Mouse (Mus musculus) right cerebral cortex, postnatal 36 days (tissue): ENCODE results near the gene 4930523C07Rik.
A peak's percentile ranks its signal among the peaks of the same experiment; 100 is the strongest.

ENCODE experiments used
- DNase-seq, 2 experiments: peaks; one replicate each; pipeline ENCODE4 v3.0.0; 2022; ENCODE audit warnings: low spot score in 2 of 2, mixed read lengths in 1 of 2

The 4930523C07Rik gene

DNA sequence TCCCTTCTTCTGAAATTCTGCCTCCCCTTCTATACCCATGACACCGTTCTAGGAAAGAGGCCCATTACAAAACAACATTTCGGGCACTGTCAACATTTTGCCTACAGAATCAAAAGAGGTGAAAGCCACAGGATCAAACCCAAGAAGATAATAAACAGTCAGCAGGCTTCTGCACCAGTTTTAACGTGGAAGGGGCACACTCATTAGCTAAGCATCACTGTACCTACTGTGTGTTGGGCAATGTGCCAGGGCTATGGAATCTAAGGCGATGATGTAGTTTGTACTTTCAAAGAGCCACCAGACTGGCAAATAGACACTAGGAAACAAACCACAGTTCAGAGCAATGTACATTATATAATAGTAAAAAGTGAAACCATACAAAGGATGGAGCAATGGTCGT, 1.8 kb downstream of the 4930523C07Rik start:
- no peak for DNase-seq

DNA sequence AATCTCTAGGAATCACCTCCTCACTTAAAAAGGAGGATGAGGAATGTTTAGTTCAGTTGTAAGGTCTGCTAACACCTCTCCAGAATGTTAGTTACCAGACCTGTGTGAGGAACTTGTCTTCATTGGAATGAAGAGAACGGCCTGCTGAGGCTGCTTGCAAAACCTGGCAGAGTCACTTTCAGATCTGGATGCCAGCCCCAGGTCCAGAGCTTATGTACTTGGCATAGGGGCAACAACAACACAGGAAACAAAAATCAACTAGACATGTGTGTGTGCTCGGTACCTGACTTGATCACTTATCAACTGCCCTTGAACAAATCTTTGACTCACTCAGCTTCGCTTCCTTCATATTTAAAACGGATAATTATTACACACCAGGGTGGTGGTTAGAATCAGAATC, 2.6 kb downstream of the 4930523C07Rik start:
- no peak for DNase-seq

DNA sequence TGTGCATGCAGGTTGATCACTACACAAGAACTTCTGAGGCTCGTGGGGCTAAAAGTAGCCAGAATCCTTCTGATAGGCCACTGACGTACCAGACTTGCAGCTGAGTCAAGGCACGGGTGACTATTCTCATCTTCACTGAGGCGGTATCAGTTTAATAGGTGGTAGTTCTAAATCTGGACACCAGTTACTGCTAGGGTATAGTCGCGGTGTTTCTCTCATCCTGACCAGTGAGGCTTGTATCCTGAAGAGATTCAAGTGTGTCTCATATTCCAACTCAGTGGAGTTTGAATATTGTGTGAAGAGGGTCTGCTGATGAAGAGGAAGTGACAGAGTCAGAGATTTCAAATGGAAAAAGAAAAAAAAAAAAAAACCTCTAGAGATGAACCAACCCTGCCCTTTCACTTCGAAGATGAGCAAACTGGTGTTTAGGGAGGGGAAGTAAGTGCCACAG, 3.3 kb downstream of the 4930523C07Rik start:
- no peak for DNase-seq

DNA sequence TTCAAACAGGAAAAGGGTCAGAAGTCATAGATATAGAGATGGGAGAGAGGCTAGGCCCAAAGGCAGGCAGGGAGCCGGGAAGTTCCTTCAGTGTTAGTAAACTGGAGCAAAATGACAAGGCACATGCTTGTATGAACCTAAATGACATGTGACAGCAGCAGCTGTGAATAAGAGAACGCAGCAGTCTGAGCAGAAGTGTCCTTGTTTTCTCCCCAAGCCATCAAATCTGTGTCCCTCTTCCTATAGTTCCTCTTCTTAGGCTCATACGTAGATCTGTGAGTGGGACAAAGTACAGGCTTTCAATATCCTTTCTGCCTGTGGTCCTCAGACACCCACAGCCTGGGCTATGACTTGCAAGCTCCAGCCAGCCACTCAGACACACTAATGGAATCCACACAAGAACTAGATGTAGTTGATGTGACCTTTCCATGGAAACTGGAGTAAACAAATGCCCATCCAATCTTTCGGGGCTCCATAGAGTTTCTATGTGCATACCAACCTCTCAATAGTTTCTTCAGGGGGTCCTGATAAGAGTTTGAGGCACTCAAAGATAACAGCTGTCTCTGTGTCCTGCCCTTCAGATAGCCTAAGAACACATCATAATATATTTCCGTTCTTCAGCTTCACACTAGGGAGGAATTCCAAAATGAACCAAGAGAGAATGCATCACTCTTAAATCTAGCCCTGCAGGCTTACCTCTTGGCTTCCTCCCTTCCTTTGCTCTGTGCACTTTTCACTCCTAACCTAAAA, 5.1 kb downstream of the 4930523C07Rik start:
- DNase-seq: no peak

DNA sequence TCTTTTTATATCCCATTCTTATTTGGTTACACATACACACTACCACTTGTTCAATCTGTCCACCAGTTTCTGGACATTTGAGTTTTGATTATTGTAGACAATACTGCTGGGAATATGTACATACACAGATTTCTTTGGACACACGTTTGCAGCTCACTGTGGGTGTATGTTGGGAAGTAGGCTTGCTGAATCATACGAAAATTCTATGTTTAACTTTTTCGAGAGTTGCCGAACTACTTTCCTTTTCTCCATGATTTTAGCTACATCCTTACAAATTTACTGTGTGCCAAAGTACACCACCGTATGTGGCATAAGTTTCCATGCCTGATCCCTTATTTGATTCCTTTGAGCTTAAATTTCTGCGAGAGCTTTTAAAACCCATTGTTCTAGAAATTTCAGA, 6.7 kb downstream of the 4930523C07Rik start:
- no peak for DNase-seq

DNA sequence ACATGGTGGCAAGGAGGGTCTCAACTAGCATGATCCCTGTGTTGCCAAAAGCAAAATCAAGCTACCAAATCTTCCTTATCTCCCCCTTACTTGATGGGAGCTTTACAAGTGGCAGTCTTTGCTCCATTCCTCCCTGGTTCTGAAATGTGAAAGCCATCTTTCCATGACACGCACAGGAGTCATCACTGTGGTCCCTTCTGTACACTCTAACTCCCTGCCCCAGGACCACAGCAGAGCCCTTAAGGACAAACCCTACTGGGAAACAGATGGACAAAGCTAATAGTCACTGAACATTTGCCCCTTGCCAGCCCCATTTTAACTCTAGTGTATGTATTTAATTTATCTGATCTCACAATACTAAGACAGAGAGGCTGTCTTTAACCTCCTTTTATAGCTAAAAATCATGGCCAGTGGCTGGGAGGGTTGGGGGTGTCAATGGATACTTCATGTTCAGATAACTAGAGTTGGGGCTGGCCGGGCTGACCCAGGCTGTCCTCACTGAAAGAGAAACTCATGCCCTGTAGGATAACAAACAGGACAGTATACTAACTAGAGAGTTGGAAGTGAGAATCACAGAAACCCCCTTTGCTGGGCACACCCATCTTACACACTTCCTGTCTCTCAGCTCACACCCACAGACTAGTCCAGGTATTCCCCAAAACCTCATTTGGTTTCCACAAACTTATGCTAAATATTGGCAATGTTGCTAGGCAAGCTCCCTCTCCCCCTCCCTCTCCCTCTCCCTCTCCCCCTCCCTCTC, 8.6 kb downstream of the 4930523C07Rik start:
- DNase-seq: no peak

DNA sequence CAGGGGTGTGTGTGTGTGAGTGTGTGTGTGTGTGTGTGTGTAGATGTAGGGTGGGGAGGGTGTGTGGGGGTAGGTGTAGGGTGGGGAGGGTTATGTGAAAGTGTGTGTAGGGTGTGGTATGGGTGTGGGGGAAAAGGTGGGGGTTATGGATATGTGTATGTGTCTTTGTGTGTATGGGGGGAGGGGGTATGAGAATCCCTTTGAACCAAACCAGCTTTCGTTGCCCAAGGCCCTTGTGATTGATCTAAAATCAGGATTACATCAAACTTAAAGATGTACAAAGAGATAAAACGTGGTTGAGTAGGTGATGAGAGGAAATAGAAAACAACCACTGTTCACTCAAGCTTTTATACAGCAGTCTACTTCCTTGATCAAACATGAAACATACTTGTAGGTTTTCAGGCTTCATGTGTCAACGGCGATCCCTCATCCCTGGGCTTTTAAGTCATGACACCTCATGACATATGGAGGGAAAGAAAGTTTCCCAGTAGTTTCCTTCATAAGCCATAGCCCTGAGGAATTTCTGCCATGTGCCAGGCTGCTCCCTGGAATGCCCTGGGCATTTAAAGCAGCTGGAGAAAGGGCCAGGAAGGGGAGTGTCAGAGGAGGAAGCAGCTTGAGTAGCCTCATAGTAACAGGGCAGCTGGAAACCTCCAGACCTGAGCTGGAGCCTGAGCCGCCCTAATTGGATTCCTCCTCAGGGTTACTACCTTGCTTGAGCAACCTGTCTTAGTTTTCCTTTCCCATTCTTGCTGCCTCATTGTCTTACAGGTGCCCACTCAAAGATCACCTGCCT, 9.5 kb downstream of the 4930523C07Rik start:
- DNase-seq: no peak

DNA sequence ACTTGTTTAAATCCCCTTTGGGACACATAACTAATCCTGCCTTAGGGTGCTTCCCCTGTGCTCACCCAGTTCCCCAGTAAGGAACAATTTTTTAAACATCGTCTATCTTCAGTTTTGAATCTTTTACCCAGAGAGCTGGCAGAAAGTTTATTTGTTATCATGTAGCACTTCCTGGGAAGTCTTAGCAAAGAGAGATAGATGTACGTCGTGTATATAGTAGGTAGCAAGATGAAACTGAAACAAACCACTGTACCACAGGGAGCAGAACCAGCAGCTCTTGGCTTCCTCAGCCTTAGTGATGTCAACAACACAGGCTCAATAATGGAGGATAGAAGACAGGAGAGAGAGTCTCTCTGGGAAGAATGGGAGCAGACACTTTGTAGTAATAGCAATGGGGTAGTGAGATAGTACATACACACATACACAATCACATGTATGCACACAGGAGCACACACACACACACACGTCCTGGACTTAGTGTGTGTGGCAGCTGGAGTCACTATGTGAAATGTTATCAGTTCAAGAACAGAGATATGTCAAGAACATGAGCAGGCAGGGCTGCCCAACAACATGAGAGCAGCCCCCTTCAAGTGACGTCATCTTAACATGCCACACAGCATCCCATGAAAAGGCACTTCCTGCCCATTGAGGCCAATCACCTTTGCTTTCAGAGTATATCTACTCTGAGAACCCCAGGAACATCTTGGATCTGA, 10.3 kb downstream of the 4930523C07Rik start:
- no peak for DNase-seq

DNA sequence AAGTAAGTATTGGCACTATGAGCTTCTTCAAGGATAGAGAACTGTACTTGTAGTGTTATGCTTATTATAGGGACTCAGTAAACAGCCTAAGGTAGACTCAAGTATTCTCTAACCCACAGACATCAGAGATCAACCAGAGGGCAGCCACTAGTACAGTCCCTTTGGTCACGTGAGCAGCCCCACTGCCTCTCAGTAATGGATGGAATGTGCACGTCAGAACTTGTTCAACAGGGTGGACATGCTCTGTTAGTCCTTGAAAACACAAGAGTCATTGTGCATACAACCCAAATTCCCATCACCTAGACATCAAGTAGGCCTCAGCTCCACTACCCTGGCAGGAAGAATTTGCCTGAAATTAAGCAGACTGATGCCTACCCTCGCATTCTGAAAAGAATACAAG, 13.5 kb downstream of the 4930523C07Rik start:
- no peak for DNase-seq

DNA sequence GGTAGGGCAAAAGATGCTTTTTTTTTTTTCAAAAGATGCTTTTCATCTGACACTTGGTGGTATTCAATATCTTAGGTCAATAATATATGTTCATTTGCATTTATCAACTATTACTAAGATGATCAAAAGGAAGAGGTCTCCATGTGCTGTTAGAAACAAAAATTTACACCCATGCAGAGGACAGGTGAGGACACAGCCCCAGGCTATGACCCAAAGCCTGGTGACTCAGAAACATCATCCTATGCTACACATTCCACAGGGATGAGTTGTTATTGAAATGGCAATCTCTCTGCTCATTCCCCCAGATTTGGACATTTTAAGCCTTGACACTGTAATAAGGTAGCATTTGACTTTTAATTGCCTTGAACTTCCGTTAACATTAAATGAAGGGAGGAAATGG, 15.7 kb downstream of the 4930523C07Rik start:
- no peak for DNase-seq

DNA sequence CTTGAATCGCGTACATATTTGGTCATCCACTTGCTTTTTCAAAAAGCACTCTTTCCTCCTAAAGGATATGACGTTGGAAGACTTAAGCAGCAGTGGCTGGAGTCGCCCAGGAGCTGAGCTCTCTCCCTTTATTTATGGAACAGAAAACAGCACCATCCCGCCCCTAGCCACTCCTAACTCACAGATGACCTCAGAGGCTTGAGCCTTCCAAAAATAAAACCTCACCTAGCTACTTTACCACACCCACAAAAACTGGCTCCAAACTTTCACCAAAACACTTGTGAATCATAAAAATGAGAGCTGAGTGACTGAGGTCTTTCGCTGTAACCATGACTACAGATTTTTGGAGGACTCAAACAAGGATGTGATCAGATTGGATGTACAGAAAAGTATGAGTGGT, 16.4 kb downstream of the 4930523C07Rik start:
- DNase-seq: no peak

DNA sequence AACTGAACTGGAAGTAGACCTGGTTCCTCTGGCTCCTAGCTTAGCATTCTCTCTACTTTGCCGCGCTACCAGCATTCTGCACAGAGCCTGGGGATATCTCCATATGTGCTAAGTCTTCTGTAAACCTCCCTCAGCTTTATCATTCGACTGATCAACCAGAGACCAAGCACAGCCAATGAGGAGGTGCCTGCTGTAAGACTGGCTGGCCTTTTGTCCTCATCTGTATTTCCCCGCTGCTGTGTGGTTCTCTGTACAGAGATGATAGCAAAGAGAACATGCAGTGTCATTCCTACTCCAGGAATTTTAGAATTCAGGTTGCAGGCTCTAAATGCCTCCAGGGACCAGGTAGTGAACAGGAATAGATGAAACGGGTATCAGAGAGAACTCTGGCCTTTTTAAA, 17.1 kb downstream of the 4930523C07Rik start:
- DNase-seq: no peak

DNA sequence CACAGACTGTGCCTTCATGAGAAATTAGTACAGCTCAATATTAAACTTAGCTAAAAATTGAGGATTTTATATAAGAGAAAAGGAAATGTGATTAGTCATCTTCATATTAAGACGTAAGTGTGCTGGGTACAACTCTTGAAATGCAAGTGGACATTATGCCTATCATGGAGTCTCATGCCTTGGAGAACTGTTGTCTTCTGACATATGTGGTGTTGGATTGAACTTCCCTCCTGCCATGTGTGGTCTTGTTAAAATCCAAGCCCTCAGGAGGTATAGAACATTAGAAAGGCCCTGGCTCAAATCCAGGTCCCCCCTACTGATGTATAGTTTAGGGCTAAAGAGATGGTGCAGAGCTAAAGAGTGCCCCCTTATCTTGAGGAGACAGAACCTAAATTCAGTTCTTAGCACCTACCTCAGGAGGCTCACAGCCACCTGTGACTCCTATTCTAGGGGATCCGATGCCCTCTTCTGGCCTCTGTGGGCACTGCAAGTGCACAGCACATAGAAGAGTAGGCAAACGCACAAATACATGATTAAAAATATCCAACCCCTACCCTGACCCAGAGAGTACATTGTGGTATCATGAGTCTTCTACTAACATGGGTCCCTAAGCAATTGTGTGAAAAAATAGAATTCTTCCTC, 17.7 kb downstream of the 4930523C07Rik start:
- DNase-seq: no peak

DNA sequence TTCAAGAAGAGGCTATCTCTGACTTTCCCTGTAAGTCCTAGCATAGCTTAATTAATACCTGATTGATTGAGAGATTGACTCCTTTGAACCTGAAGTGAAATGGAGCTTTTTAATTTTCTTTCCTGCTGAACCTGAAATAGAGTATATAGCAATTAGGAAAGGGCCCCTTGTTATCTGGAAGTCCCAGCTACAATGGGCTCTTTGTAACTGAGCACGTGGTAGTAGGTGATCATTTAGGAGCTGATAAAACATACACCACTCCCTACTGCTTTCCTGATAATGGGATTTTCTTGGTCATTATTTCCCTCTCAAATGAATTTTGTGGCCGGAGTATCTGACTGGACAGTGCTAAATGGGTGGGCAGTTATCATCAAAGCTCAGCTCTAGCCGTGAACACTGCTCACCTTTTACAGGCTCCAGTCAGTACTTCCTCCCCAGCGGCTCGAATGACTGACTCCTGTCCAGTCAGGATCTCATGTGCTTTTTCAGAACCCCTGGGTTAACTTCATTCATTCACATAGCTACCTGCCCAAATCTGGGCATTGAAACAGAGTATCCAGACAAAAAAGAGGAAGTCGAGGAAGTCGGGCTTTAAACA, 20.5 kb downstream of the 4930523C07Rik start:
- no peak for DNase-seq

DNA sequence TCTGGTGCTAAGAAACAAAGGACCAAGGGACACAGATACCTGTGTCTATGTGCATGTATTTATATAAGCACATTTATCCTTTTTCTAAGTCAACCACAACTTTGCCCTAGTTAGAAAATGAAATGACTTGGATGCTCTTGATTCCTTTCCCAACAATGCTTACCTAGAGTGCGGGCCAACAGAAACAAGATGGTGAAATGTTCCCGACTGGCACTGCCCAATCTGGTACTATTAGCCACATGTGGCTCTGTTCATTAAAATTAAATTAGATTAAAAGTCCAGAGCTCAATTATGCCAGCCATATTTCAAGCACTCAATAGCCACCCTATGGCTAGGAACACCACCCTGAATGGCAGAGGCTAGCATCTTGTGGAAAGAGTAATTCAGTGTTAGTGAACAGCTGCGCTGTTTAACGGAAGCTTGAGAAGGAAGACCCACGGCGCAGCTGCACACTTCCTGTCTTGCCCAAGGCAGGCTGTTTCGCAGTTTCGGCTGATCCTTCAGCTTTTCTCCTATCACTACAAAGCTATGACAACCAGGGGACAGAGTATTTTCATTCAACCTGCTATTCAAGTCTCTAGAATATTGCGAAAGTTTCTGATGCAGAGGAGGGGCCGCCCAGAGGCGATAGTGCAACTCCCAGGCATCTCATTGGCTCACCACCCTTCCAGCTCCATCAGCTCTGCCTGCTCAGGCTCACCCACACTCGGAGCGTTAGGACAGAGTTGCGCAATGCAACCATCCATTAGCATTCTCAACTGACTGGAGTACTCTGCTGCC, 34.9 kb downstream of the 4930523C07Rik start:
- no peak for DNase-seq

DNA sequence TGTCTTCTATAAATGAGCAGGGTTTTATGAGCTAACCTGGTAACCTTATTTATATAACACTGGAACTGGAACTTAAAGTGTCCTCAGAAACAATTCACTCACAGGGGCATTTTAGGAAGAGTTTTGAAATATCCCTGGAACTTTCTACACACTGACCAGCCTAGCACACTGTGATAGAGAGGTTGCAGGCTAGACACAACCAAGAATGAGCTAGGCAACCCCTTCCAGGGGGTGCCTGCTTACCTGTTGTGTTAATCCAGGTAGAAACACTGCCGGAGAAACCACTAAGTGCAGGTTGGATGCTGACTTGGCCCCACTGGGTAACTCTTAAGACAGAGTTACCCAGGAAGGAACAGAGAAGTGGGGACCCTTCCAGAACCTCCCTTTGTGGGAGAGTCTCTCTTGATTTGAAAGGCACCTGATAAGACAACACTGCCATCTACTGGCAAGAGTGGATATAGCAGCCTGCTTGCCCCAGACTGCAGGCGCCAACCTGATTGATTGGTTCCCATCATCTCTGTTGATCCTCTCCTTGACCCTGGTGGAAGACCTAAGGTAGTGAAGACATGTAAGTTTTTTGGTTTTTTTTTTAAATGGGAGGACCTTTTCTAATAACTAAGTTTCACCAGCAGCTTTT, 36.7 kb downstream of the 4930523C07Rik start:
- peak; percentile 55 to 61 for DNase-seq

DNA sequence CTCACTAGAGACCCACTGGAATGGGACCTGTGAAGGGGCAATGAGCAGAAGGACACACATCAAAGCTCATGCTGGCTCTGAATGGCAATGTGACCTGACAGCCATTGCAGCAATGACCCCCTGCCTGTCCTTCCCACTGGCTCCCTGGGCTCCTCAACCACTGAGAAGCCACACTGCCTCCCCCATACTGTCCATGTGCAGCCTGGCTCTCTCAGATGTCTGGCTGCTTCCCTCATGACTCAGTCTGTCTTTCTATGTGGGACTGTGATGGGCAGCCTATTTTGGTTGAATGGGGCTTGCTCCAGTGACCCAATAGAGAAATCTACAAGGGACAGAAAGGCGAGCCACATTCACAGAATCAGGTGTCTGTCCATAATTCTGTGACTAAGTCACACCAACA, 38.5 kb downstream of the 4930523C07Rik start:
- no peak for DNase-seq

DNA sequence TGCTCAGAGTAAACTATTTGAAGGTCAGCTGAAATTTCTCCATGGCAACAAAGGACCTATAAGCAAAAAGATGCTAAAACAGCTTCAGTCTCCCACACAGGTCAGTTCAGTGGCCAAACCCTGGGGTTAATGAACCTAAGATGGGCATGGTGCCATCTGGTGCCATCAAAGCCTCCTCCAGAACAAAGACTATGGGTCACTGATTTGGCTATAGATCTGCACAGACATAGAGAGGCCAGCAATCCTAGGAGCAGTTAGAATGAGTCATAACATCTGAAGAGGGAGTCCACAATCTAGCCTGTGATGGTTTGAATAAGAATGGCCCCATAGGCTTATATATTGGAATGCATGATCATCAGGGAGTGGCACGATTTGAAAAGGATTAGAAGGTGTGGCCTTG, 40.1 kb downstream of the 4930523C07Rik start:
- no peak for DNase-seq

DNA sequence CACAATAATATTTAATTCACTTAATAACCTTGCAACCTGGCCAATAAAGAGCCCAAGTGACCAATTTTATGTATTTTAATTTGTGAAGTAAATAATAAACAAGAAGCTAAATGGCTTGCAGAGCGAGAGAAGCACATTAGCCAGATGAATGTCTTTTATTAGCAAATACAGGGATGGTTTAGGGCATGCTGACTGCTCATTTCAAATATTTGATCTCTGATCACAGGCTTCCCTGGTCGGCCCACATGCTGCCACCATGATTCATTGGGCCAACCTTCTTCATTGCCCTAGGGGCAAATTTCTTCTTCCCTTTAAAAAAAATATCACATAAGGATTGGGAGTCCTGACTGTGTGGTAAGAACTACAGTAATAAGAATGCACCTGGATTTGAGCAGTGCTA, 42.5 kb downstream of the 4930523C07Rik start:
- DNase-seq: no peak
